Comparison of ENCODE assay signal across 8 mouse cellular contexts in genomic region chr8:116372574-116372973, GRCm38 (mm10).
DNase-seq lines count a peak whose midpoint lies in the region; ATAC-seq lines count a peak whose summit lies in the region.

No protein-coding gene starts in this region.

- 42% methylated on average over 3 of the region's 3 CpGs for WGBS in neural tube, embryonic 14.5 days
- WGBS in neural tube, embryonic 15.5 days = 41% methylated on average over 3 of the region's 3 CpGs

- H3K27ac ChIP-seq in neural tube, embryonic 14.5 days (ENCODE audit: low read depth, low read length) = no peak overlapping the region
- no peak overlapping the region for H3K27ac ChIP-seq in neural tube, embryonic 15.5 days (replicated peaks)

- no peaks in the 10 kb centered on the region for H3K4me1 ChIP-seq in neural tube, embryonic 14.5 days (ENCODE audit: control insufficient read depth, insufficient read depth, low read length)
- H3K4me1 ChIP-seq in neural tube, embryonic 15.5 days = no peaks in the 10 kb centered on the region

- no peak overlapping the region for H3K9ac ChIP-seq in neural tube, embryonic 14.5 days (replicated peaks; ENCODE audit: low read depth, low read length)
- H3K9ac ChIP-seq in neural tube, embryonic 15.5 days (replicated peaks) = no peak overlapping the region

- H3K9me3 ChIP-seq in neural tube, embryonic 14.5 days (ENCODE audit: control insufficient read depth, low read length) = no peaks in the 10 kb centered on the region
- no peaks in the 10 kb centered on the region for H3K9me3 ChIP-seq in neural tube, embryonic 15.5 days (replicated peaks)

- H3K4me3 ChIP-seq in neural tube, embryonic 14.5 days (ENCODE audit: low read depth, low read length) = no peak overlapping the region
- no peak overlapping the region for H3K4me3 ChIP-seq in neural tube, embryonic 15.5 days (replicated peaks)

- intact Hi-C loops in left cerebral cortex, postnatal 14 days (cut with DNase I) = loop anchor here (10.0 kb wide), 1 partner anchor 668 kb away; the partner anchor contains the start of gene Maf

- H3K27me3 ChIP-seq in neural tube, embryonic 14.5 days (ENCODE audit: control insufficient read depth, insufficient read depth, low read length) = no peaks in the 10 kb centered on the region
- H3K27me3 ChIP-seq in neural tube, embryonic 15.5 days (replicated peaks) = no peaks in the 10 kb centered on the region; the same call in 1 of the 2 replicates

- no peaks in the 10 kb centered on the region for H3K36me3 ChIP-seq in neural tube, embryonic 14.5 days (ENCODE audit: control insufficient read depth, insufficient read depth, low read length)
- H3K36me3 ChIP-seq in neural tube, embryonic 15.5 days = no peaks in the 10 kb centered on the region

- peak; percentile 63; the same call in 1 of the 2 replicates for ATAC-seq in neural tube, embryonic 14.5 days (ENCODE audit: low read depth)
- no peak; the same call in 1 of the 2 replicates for ATAC-seq in neural tube, embryonic 15.5 days (ENCODE audit: low FRiP score)

- DNase-seq in fibroblast of lung, adult 2 months (ENCODE audit: low read depth) = peak; percentile 81
- DNase-seq in heart, postnatal 4 days = peak; percentile 61
- DNase-seq in left cerebral cortex, postnatal 14 days (ENCODE audit: low spot score in 2 of 2) = peak; percentile 52 to 72
- DNase-seq in right cerebral cortex, postnatal 36 days (ENCODE audit: low spot score in 2 of 2) = peak; percentile 26 to 45
- no peak for DNase-seq in spleen, postnatal 36 days (ENCODE audit: low spot score in 2 of 2)
- DNase-seq in liver = no peak

- H3K4me2 ChIP-seq in neural tube, embryonic 14.5 days (ENCODE audit: low read depth, low read length) = no peak overlapping the region
- no peak overlapping the region for H3K4me2 ChIP-seq in neural tube, embryonic 15.5 days

Comparison
In these comparisons a context has a peak if more than half of its experiments do, and no peak if none do; other contexts are left out.
1. DNase-seq: peak in fibroblast of lung, adult 2 months (single experiment), heart, postnatal 4 days (single experiment), left cerebral cortex, postnatal 14 days (2 of 2) and right cerebral cortex, postnatal 36 days (2 of 2); none in spleen, postnatal 36 days (0 of 2) and liver (single experiment).